Mouse (Mus musculus): ENCODE results near the gene Thbs3. TPM values are rescaled to one million over a fixed set of nuclear protein-coding genes. Genes with fewer than 3 reads are reported as not detected.

Thbs3 gene
- 0.82 TPM for polyA plus RNA-seq (2014; fragmentation: Illumina TruSeq; extraction: RNeasy Lipid Tissue Mini Kit (QIAGEN cat#74804); ENCODE audit: low read depth, low replicate concordance)

GRCm38 (mm10) chr3:89214681-89215411, at the start of gene Thbs3:
Gene Thbs3 (plus strand): TSS chr3:89215180.

GRCm38 (mm10) chr3:89177242-89178106, 37.5 kb upstream of the Thbs3 start, which contains the start of gene Scamp3:
Gene Scamp3 (plus strand): TSS chr3:89177473.

GRCm38 (mm10) chr3:89183058-89183958, 31.7 kb upstream of the Thbs3 start, which contains the start of gene Fam189b:
Gene Fam189b (plus strand): TSS chr3:89183143.

GRCm38 (mm10) chr3:89202253-89203141, 12.5 kb upstream of the Thbs3 start, which contains the start of gene Gba:
Gene Gba (plus strand): TSS chr3:89202928.

GRCm38 (mm10) chr3:89226900-89227299, 11.9 kb downstream of the Thbs3 start, which contains the start of gene Mtx1:
Gene Mtx1 (minus strand): TSS chr3:89227088.

GRCm38 (mm10) chr3:89228836-89229235, 13.9 kb downstream of the Thbs3 start, which contains the start of gene Muc1:
Gene Muc1 (plus strand): TSS chr3:89229057.

GRCm38 (mm10) chr3:89245688-89246171, 30.8 kb downstream of the Thbs3 start, which contains the start of gene Krtcap2:
Gene Krtcap2 (plus strand): TSS chr3:89245966.

GRCm38 (mm10) chr3:89246261-89247100, 31.5 kb downstream of the Thbs3 start, which contains the start of gene Trim46:
Gene Trim46 (minus strand): TSS chr3:89246309.

GRCm38 (mm10) chr3:89259076-89259475, 44.1 kb downstream of the Thbs3 start, which contains the start of gene Dpm3:
Gene Dpm3 (plus strand): TSS chr3:89259358.

GRCm38 (mm10) chr3:89270051-89270755, 55.2 kb downstream of the Thbs3 start, which contains the start of gene Slc50a1:
Gene Slc50a1 (minus strand): TSS chr3:89270570.

Other genes with a start within 250 kb of the Thbs3 start
- gene Rusc1, start 121.9 kb upstream of the Thbs3 start, polyA plus RNA-seq (2014; fragmentation: Illumina TruSeq; extraction: RNeasy Lipid Tissue Mini Kit (QIAGEN cat#74804); ENCODE audit: low read depth, low replicate concordance): 9.4 TPM
- not detected for gene Gm43738, start 114.1 kb upstream of the Thbs3 start, polyA plus RNA-seq (2014; fragmentation: Illumina TruSeq; extraction: RNeasy Lipid Tissue Mini Kit (QIAGEN cat#74804); ENCODE audit: low read depth, low replicate concordance)
- gene Fdps, start 113.2 kb upstream of the Thbs3 start, polyA plus RNA-seq (2014; fragmentation: Illumina TruSeq; extraction: RNeasy Lipid Tissue Mini Kit (QIAGEN cat#74804); ENCODE audit: low read depth, low replicate concordance): 43.8 TPM
- gene Pklr, start 79.0 kb upstream of the Thbs3 start, polyA plus RNA-seq (2014; fragmentation: Illumina TruSeq; extraction: RNeasy Lipid Tissue Mini Kit (QIAGEN cat#74804); ENCODE audit: low read depth, low replicate concordance): not detected
- 0.76 TPM for gene Hcn3, start 55.0 kb upstream of the Thbs3 start, polyA plus RNA-seq (2014; fragmentation: Illumina TruSeq; extraction: RNeasy Lipid Tissue Mini Kit (QIAGEN cat#74804); ENCODE audit: low read depth, low replicate concordance)
- gene Clk2, start 50.4 kb upstream of the Thbs3 start, polyA plus RNA-seq (2014; fragmentation: Illumina TruSeq; extraction: RNeasy Lipid Tissue Mini Kit (QIAGEN cat#74804); ENCODE audit: low read depth, low replicate concordance): 15.3 TPM
- 15.5 TPM for gene Scamp3, start 37.7 kb upstream of the Thbs3 start, polyA plus RNA-seq (2014; fragmentation: Illumina TruSeq; extraction: RNeasy Lipid Tissue Mini Kit (QIAGEN cat#74804); ENCODE audit: low read depth, low replicate concordance)
- gene Fam189b, start 32.0 kb upstream of the Thbs3 start, polyA plus RNA-seq (2014; fragmentation: Illumina TruSeq; extraction: RNeasy Lipid Tissue Mini Kit (QIAGEN cat#74804); ENCODE audit: low read depth, low replicate concordance): 0.47 TPM
- 13.1 TPM for gene Gba, start 12.3 kb upstream of the Thbs3 start, polyA plus RNA-seq (2014; fragmentation: Illumina TruSeq; extraction: RNeasy Lipid Tissue Mini Kit (QIAGEN cat#74804); ENCODE audit: low read depth, low replicate concordance)
- 38.5 TPM for gene Mtx1, start 11.9 kb downstream of the Thbs3 start, polyA plus RNA-seq (2014; fragmentation: Illumina TruSeq; extraction: RNeasy Lipid Tissue Mini Kit (QIAGEN cat#74804); ENCODE audit: low read depth, low replicate concordance)
- not detected for gene Muc1, start 13.9 kb downstream of the Thbs3 start, polyA plus RNA-seq (2014; fragmentation: Illumina TruSeq; extraction: RNeasy Lipid Tissue Mini Kit (QIAGEN cat#74804); ENCODE audit: low read depth, low replicate concordance)
- gene Krtcap2, start 30.8 kb downstream of the Thbs3 start, polyA plus RNA-seq (2014; fragmentation: Illumina TruSeq; extraction: RNeasy Lipid Tissue Mini Kit (QIAGEN cat#74804); ENCODE audit: low read depth, low replicate concordance): 37.0 TPM
- not detected for gene Trim46, start 31.1 kb downstream of the Thbs3 start, polyA plus RNA-seq (2014; fragmentation: Illumina TruSeq; extraction: RNeasy Lipid Tissue Mini Kit (QIAGEN cat#74804); ENCODE audit: low read depth, low replicate concordance)
- not detected for gene Dpm3, start 44.2 kb downstream of the Thbs3 start, polyA plus RNA-seq (2014; fragmentation: Illumina TruSeq; extraction: RNeasy Lipid Tissue Mini Kit (QIAGEN cat#74804); ENCODE audit: low read depth, low replicate concordance)
- gene Slc50a1, start 55.4 kb downstream of the Thbs3 start, polyA plus RNA-seq (2014; fragmentation: Illumina TruSeq; extraction: RNeasy Lipid Tissue Mini Kit (QIAGEN cat#74804); ENCODE audit: low read depth, low replicate concordance): 16.9 TPM
- 2.7 TPM for gene Efna1, start 66.0 kb downstream of the Thbs3 start, polyA plus RNA-seq (2014; fragmentation: Illumina TruSeq; extraction: RNeasy Lipid Tissue Mini Kit (QIAGEN cat#74804); ENCODE audit: low read depth, low replicate concordance)
- not detected for gene Efna3, start 107.8 kb downstream of the Thbs3 start, polyA plus RNA-seq (2014; fragmentation: Illumina TruSeq; extraction: RNeasy Lipid Tissue Mini Kit (QIAGEN cat#74804); ENCODE audit: low read depth, low replicate concordance)
- gene Efna4, start 122.8 kb downstream of the Thbs3 start, polyA plus RNA-seq (2014; fragmentation: Illumina TruSeq; extraction: RNeasy Lipid Tissue Mini Kit (QIAGEN cat#74804); ENCODE audit: low read depth, low replicate concordance): not detected
- 12.9 TPM for gene Adam15, start 134.8 kb downstream of the Thbs3 start, polyA plus RNA-seq (2014; fragmentation: Illumina TruSeq; extraction: RNeasy Lipid Tissue Mini Kit (QIAGEN cat#74804); ENCODE audit: low read depth, low replicate concordance)
- not detected for gene Dcst2, start 146.8 kb downstream of the Thbs3 start, polyA plus RNA-seq (2014; fragmentation: Illumina TruSeq; extraction: RNeasy Lipid Tissue Mini Kit (QIAGEN cat#74804); ENCODE audit: low read depth, low replicate concordance)
- gene Dcst1, start 150.1 kb downstream of the Thbs3 start, polyA plus RNA-seq (2014; fragmentation: Illumina TruSeq; extraction: RNeasy Lipid Tissue Mini Kit (QIAGEN cat#74804); ENCODE audit: low read depth, low replicate concordance): not detected
- gene Zbtb7b, start 179.6 kb downstream of the Thbs3 start, polyA plus RNA-seq (2014; fragmentation: Illumina TruSeq; extraction: RNeasy Lipid Tissue Mini Kit (QIAGEN cat#74804); ENCODE audit: low read depth, low replicate concordance): 7.4 TPM
- 2.3 TPM for gene Lenep, start 187.6 kb downstream of the Thbs3 start, polyA plus RNA-seq (2014; fragmentation: Illumina TruSeq; extraction: RNeasy Lipid Tissue Mini Kit (QIAGEN cat#74804); ENCODE audit: low read depth, low replicate concordance)
- 1.2 TPM for gene Flad1, start 196.7 kb downstream of the Thbs3 start, polyA plus RNA-seq (2014; fragmentation: Illumina TruSeq; extraction: RNeasy Lipid Tissue Mini Kit (QIAGEN cat#74804); ENCODE audit: low read depth, low replicate concordance)
- 9.6 TPM for gene Cks1b, start 203.2 kb downstream of the Thbs3 start, polyA plus RNA-seq (2014; fragmentation: Illumina TruSeq; extraction: RNeasy Lipid Tissue Mini Kit (QIAGEN cat#74804); ENCODE audit: low read depth, low replicate concordance)
- gene Shc1, start 203.3 kb downstream of the Thbs3 start, polyA plus RNA-seq (2014; fragmentation: Illumina TruSeq; extraction: RNeasy Lipid Tissue Mini Kit (QIAGEN cat#74804); ENCODE audit: low read depth, low replicate concordance): 39.8 TPM
- gene Pygo2, start 215.0 kb downstream of the Thbs3 start, polyA plus RNA-seq (2014; fragmentation: Illumina TruSeq; extraction: RNeasy Lipid Tissue Mini Kit (QIAGEN cat#74804); ENCODE audit: low read depth, low replicate concordance): 8.5 TPM
- gene Pbxip1, start 221.5 kb downstream of the Thbs3 start, polyA plus RNA-seq (2014; fragmentation: Illumina TruSeq; extraction: RNeasy Lipid Tissue Mini Kit (QIAGEN cat#74804); ENCODE audit: low read depth, low replicate concordance): 13.2 TPM
- 1.1 TPM for gene Pmvk, start 239.4 kb downstream of the Thbs3 start, polyA plus RNA-seq (2014; fragmentation: Illumina TruSeq; extraction: RNeasy Lipid Tissue Mini Kit (QIAGEN cat#74804); ENCODE audit: low read depth, low replicate concordance)

Measured in adrenal gland, adult 10 weeks (tissue).